In the genomic region with DNA sequence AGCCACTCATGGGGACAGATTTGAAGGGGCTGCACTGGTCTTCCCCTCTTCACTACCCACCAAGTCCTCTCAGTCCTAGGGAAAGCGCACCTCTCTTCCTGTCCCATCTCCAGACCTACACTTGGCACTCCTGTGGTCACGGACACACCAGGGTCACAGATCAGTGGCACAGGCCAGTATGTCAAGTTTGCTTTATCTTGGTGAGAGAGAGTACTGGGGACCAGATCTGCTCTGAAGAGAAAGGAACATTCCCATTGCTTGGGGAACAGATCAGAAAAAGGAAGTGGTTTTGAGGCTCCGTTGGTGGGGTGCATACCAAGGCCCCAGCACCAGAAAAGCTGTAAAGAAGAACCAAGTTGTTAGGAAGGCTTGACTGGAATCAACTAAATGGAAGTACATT, we compare ENCODE assay signal across 8 mouse cellular contexts. TPM values are rescaled to one million over a fixed set of nuclear protein-coding genes. Genes with fewer than 3 reads are reported as not detected.
DNase-seq lines count a peak whose midpoint lies in the region; ATAC-seq lines count a peak whose summit lies in the region.

No protein-coding gene starts in this region.

- no peak for ATAC-seq in kidney, embryonic 14.5 days (ENCODE audit: low FRiP score, low TSS enrichment)
- peak; percentile 57 for ATAC-seq in common myeloid progenitor, adult 5-6 weeks (replicated peaks; ENCODE audit: low read depth, poor library complexity, severe bottlenecking)
- ATAC-seq in intestine, embryonic 15.5 days, result no peak

- peaks cover 9% of the 10 kb centered on the region for H3K4me1 ChIP-seq in kidney, embryonic 14.5 days (ENCODE audit: control insufficient read depth, insufficient read depth, low read length)
- peaks cover 8% of the 10 kb centered on the region for H3K4me1 ChIP-seq in intestine, embryonic 15.5 days (replicated peaks)

- H3K9ac ChIP-seq in kidney, embryonic 14.5 days (ENCODE audit: low read depth, low read length), result no peak overlapping the region
- H3K9ac ChIP-seq in intestine, embryonic 15.5 days, result no peak overlapping the region

- DNase-seq in kidney, postnatal 10 days, result no peak
- peak; percentile 54 for DNase-seq in naive thymus-derived CD4-positive, alpha-beta T cell, adult 2 months (ENCODE audit: low read depth)
- DNase-seq in right cerebral cortex, postnatal 4 days, result no peak
- no peak for DNase-seq in gastrocnemius, postnatal 10 days
- no peak for DNase-seq in yolk sac, embryonic 10.5 days (ENCODE audit: low spot score)

- 81% methylated on average over 3 of the region's 3 CpGs for WGBS in kidney, embryonic 14.5 days
- WGBS in intestine, embryonic 15.5 days, result 78% methylated on average over 3 of the region's 3 CpGs

- H3K4me2 ChIP-seq in kidney, embryonic 14.5 days (replicated peaks; ENCODE audit: low read depth, low read length), result peak overlapping the region; percentile 99; the same call in 1 of the 2 replicates
- peak overlapping the region; percentile 95; the same call in 1 of the 2 replicates for H3K4me2 ChIP-seq in intestine, embryonic 15.5 days (replicated peaks)

- H3K36me3 ChIP-seq in kidney, embryonic 14.5 days (ENCODE audit: control insufficient read depth, insufficient read depth, low read length), result no peaks in the 10 kb centered on the region
- no peaks in the 10 kb centered on the region for H3K36me3 ChIP-seq in intestine, embryonic 15.5 days

- H3K27me3 ChIP-seq in kidney, embryonic 14.5 days (ENCODE audit: control insufficient read depth, insufficient read depth, low read length), result no peaks in the 10 kb centered on the region
- H3K27me3 ChIP-seq in intestine, embryonic 15.5 days (replicated peaks), result no peaks in the 10 kb centered on the region

- no peak overlapping the region for H3K4me3 ChIP-seq in kidney, embryonic 14.5 days (ENCODE audit: low read length)
- no peak overlapping the region for H3K4me3 ChIP-seq in intestine, embryonic 15.5 days (replicated peaks)

- H3K27ac ChIP-seq in kidney, embryonic 14.5 days (ENCODE audit: low read depth, low read length), result no peak overlapping the region
- H3K27ac ChIP-seq in intestine, embryonic 15.5 days, result no peak overlapping the region

- H3K9me3 ChIP-seq in kidney, embryonic 14.5 days (ENCODE audit: control insufficient read depth, low read length), result no peaks in the 10 kb centered on the region
- no peaks in the 10 kb centered on the region for H3K9me3 ChIP-seq in intestine, embryonic 15.5 days

RNA-seq across cellular contexts. Expression of a gene that starts 0.7 kb away (rescaled TPM):
- 6.9 and 13.2 TPM in 2 replicates for polyA plus RNA-seq in kidney, embryonic 14.5 days (2014; fragmentation: Nextera tagmentation; extraction: Ambion mirVana)
- 12.3 and 16.7 TPM in 2 replicates for total RNA-seq in common myeloid progenitor, adult 5-6 weeks (2017)
- polyA plus RNA-seq in intestine, embryonic 15.5 days (2015; fragmentation: Nextera tagmentation; extraction: Ambion mirVana), result 23.4 and 26.7 TPM in 2 replicates
- 1 to 10 TPM; 7.1 to 8.6 TPM for total RNA-seq in gastrocnemius, postnatal 10 days (2021)

RNA-seq across cellular contexts. Expression of a gene that starts 40.0 kb away (rescaled TPM):
- 206 and 270 TPM in 2 replicates for polyA plus RNA-seq in kidney, embryonic 14.5 days (2014; fragmentation: Nextera tagmentation; extraction: Ambion mirVana)
- 41.8 and 47.5 TPM in 2 replicates for total RNA-seq in common myeloid progenitor, adult 5-6 weeks (2017)
- polyA plus RNA-seq in intestine, embryonic 15.5 days (2015; fragmentation: Nextera tagmentation; extraction: Ambion mirVana), result 270 and 290 TPM in 2 replicates
- total RNA-seq in gastrocnemius, postnatal 10 days (2021), result 10 to 100 TPM; 28.5 to 40.5 TPM

RNA-seq across cellular contexts. Expression of a gene that starts 51.8 kb away (rescaled TPM):
- not detected in 2 replicates for polyA plus RNA-seq in kidney, embryonic 14.5 days (2014; fragmentation: Nextera tagmentation; extraction: Ambion mirVana)
- total RNA-seq in common myeloid progenitor, adult 5-6 weeks (2017), result not detected in 2 replicates
- polyA plus RNA-seq in intestine, embryonic 15.5 days (2015; fragmentation: Nextera tagmentation; extraction: Ambion mirVana), result not detected in 2 replicates
- total RNA-seq in gastrocnemius, postnatal 10 days (2021), result not detected

RNA-seq across cellular contexts. Expression of a gene that starts 52.6 kb away (rescaled TPM):
- polyA plus RNA-seq in kidney, embryonic 14.5 days (2014; fragmentation: Nextera tagmentation; extraction: Ambion mirVana), result 228 and 265 TPM in 2 replicates
- 393 and 414 TPM in 2 replicates for total RNA-seq in common myeloid progenitor, adult 5-6 weeks (2017)
- polyA plus RNA-seq in intestine, embryonic 15.5 days (2015; fragmentation: Nextera tagmentation; extraction: Ambion mirVana), result 268 and 277 TPM in 2 replicates
- total RNA-seq in gastrocnemius, postnatal 10 days (2021), result 10 to 100 TPM; 82.0 to 91.3 TPM
